Mouse (Mus musculus) cerebellum, adult (tissue): ENCODE measurements around the gene Ankrd9.

Experiments
- ATAC-seq: cut with Nextera tagmentation; 2 replicates; pipeline ENCODE4 v1.9.2; 2017; ENCODE audit warnings: mild to moderate bottlenecking, moderate library complexity, mixed read lengths; ENCODE audit not compliant: insufficient number of reproducible peaks, low FRiP score, low TSS enrichment

The Ankrd9 gene

GRCm38 (mm10) chr12:110978607-110979406 lies at the start of gene Ankrd9:
Ankrd9 (minus strand) TSS chr12:110979040.
- ATAC-seq, result peak; percentile 86

GRCm38 (mm10) chr12:111021577-111021976 lies 42.7 kb upstream of the Ankrd9 start:
- ATAC-seq, result no peak

- no peak for ATAC-seq
Observed at GRCm38 (mm10) chr12:111021138-111021537, 42.3 kb upstream of the Ankrd9 start.

- no peak for ATAC-seq
Observed at GRCm38 (mm10) chr12:111019086-111019485, 40.2 kb upstream of the Ankrd9 start.

- no peak for ATAC-seq
Observed at GRCm38 (mm10) chr12:111018068-111018467, 39.2 kb upstream of the Ankrd9 start.

GRCm38 (mm10) chr12:111016807-111017206 lies 38.0 kb upstream of the Ankrd9 start:
- no peak for ATAC-seq

- ATAC-seq, result no peak
Observed at GRCm38 (mm10) chr12:111009615-111010257, 30.9 kb upstream of the Ankrd9 start.

GRCm38 (mm10) chr12:111008500-111009490 lies 30.0 kb upstream of the Ankrd9 start:
- peak; percentile 60; the same call in 1 of the 2 replicates for ATAC-seq

- ATAC-seq, result no peak
Observed at GRCm38 (mm10) chr12:111007134-111008103, 28.6 kb upstream of the Ankrd9 start.

GRCm38 (mm10) chr12:111006339-111006738 lies 27.5 kb upstream of the Ankrd9 start:
- no peak for ATAC-seq

- no peak for ATAC-seq
Observed at GRCm38 (mm10) chr12:111005803-111006202, 27.0 kb upstream of the Ankrd9 start.

- no peak for ATAC-seq
Observed at GRCm38 (mm10) chr12:111004142-111004541, 25.3 kb upstream of the Ankrd9 start.

- no peak for ATAC-seq
Observed at GRCm38 (mm10) chr12:111000956-111001355, 22.1 kb upstream of the Ankrd9 start.

- ATAC-seq, result no peak
Observed at GRCm38 (mm10) chr12:110999820-111000219, 21.0 kb upstream of the Ankrd9 start.

- no peak for ATAC-seq
Observed at GRCm38 (mm10) chr12:110998092-110998491, 19.3 kb upstream of the Ankrd9 start.

- no peak for ATAC-seq
Observed at GRCm38 (mm10) chr12:110994666-110995065, 15.8 kb upstream of the Ankrd9 start.

GRCm38 (mm10) chr12:110993226-110993625 lies 14.4 kb upstream of the Ankrd9 start:
- no peak for ATAC-seq

GRCm38 (mm10) chr12:110992771-110993170 lies 13.9 kb upstream of the Ankrd9 start:
- ATAC-seq, result 0 out of 2 replicates have a peak, but pooled peaks have one; percentile 32

GRCm38 (mm10) chr12:110992128-110992553 lies 13.3 kb upstream of the Ankrd9 start:
- ATAC-seq, result peak; percentile 84
